Mouse (Mus musculus) bone marrow macrophage, adult 2 months (primary cell): ENCODE measurements around the gene Gm45837.

Experiments used
- CTCF ChIP-seq: IDR thresholded peaks from 2 replicates; pipeline ENCODE4 v1.5.1; 2012; ENCODE audit warnings: low read depth, mild to moderate bottlenecking, low read length, moderate library complexity
- POLR2A ChIP-seq: IDR thresholded peaks from 2 replicates; pipeline ENCODE4 v1.6.1; 2012; ENCODE audit warnings: mild to moderate bottlenecking, low read depth, low read length, borderline replicate concordance

- TF ChIP-seq CTCF (no peak), POLR2A (no peak)
Measured at GRCm38 (mm10) chr7:101461571-101461970, 50.9 kb downstream of the Gm45837 start.
